Mouse (Mus musculus) testis, adult 2 months (tissue): ENCODE measurements around the gene Npc2.

Experiments
- CTCF ChIP-seq: fragments of 200-500 bp; IDR thresholded peaks from 2 replicates; pipeline ENCODE4 v1.5.1; 2012; ENCODE audit warnings: low read depth, mild to moderate bottlenecking, inconsistent platforms, low read length, moderate library complexity; ENCODE audit not compliant: control insufficient read depth, insufficient read depth, insufficient replicate concordance
- POLR2A ChIP-seq: fragments of 200-500 bp; IDR thresholded peaks from 2 replicates; pipeline ENCODE4 v1.6.1; 2012; ENCODE audit warnings: low read depth, mild to moderate bottlenecking, inconsistent platforms, low read length, moderate library complexity; ENCODE audit not compliant: control insufficient read depth

DNA sequence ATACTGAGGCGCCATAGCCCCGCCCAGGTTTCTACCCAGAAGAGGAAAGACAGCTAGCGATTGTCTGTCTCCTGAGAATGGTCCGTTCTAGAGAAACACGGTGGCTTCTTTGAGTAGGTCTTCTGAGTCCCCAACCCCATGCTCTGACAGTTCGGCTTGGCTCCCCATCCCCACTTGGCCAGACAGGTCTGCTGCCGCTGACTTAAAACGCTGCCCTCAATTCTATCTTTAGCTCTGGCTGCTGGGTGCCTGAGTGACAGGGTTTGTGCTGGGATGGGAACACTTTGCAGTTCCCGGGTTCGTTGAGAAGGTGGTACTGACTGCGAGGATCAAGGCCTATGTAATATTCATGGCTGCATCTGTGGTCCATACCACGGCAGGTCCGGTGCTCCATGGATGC lies 39.6 kb downstream of the Npc2 start:
- TF ChIP-seq CTCF (no peak), POLR2A (no peak)
